Mouse (Mus musculus): ENCODE measurements around the gene Crygn.
"Not testable (repeated sequence)": the region's sequence is repeated elsewhere in the genome, so short reads cannot be mapped to it uniquely, and the experiment has no call there.

The Crygn gene

GRCm38 (mm10) chr5:24757816-24758215 lies at the start of gene Crygn:
Gene Crygn (minus strand): TSS chr5:24758008.
- DNase-seq = no peak

DNA sequence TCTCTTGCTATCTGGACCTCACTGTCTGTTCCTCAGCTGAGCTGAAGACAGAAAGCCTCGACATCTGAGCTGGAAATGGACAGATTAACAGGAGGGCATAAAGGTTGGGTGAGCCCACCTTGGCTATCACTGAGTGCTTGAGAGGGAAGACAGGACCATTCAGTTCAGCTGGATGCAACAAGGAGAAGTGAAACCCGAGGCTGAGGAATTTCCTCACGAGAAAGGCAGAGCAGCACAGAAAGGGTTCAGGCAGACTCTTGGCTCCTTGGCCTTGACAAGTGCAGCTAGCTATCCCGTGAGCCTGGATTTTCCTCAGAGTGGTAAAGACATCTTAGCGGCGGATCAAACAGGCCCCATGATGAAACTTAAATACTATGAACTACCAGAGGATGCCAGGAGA lies 47.4 kb upstream of the Crygn start:
- DNase-seq = no peak

- no peak for DNase-seq
These were observed 46.9 kb upstream of the Crygn start for GRCm38 (mm10) chr5:24804661-24805060.

DNA sequence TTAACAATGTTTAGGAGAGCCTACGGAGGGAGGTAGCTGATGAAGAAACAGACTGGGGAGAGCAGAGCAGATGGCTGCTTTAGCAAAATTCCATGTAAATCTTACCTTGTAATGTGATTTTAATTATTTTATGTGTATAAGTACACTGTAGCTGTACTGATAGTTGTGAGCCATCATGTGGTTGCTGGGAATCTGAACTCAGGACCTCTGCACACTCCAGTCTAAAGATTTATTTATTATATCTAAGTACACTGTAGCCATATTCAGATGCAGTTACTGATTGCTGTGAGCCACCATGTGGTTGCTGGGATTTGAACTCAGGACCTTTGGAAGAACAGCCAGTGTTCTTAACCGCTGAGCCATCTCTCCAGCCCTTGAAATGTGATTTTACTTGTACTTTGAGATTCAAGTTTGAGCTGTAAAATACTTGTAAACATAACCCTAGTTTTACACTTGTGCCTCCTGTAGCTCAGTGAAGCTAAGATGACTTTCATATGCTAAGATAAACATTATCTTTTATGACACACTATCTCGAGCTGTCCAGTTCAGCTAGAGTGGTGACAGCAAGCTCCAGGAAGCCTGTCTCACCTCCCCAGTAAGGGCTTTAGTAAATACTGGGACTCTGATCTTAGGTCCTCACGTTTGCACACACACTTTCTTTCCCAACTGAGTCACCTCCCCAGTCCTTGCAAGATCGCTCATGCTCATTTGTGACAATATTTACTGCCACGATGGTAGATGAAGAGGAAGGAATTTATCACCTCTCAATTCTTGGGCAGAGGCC lies 44.2 kb upstream of the Crygn start:
- no peak for DNase-seq

GRCm38 (mm10) chr5:24800416-24800815 lies 42.6 kb upstream of the Crygn start:
- DNase-seq = no peak

DNA sequence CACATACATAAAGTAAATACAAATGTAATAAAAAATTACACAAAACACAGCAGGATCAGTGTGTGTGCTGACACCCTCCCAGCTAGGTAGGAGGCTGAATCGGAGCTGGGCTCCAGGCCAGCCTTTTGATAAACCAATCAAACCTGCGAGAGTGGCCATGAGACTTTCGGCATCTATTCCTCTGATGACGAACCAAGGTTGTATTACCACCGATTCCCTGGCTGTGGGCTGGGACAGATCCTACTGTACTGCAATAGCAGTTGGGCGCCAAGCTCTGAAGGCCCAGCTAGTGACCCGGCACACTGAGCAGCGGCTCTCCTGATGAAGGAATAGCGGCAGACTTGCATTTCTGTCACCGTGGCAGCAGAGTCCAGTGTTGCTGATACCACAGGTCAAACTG lies 40.8 kb upstream of the Crygn start:
- no peak for DNase-seq

DNA sequence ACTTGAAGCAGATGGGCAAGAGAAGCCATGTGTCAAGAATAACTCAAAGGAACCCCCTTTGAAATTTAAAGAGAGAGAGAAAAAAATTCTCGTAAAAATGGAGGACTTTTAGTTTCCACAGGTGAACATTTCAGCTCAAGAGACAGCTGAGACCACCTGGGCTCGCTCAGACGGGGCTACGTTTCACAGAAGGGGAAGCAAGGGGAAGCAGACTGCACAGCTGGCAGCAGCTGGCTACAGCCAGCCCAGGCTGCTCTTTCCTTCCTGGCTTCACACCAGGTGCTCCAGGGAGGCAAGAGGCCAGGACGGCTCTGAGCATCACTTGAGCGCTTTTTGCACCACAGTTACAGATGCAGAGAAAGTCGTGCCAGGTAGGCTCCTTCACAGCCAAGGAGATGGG lies 40.0 kb upstream of the Crygn start:
- no peak for DNase-seq

DNA sequence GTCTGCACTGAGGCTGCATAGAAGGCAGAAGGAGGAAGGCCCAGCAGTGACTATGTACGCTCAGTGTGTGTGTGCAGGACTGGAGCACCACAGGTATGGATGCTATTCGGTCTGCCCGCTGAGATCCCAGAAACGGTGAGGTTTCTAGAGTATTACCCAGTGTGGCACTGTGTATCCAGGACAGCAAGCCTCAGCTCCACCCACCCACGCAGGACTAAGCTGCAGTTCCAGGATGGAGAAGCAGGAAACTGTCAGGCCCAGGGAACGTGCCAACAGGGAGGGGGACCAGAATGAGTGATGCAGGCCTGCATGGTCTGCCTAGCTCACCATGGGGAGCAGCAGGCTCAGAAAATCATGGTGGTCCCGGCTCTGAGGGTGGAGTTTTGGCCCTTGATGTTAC lies 35.2 kb upstream of the Crygn start:
- no peak for DNase-seq

DNA sequence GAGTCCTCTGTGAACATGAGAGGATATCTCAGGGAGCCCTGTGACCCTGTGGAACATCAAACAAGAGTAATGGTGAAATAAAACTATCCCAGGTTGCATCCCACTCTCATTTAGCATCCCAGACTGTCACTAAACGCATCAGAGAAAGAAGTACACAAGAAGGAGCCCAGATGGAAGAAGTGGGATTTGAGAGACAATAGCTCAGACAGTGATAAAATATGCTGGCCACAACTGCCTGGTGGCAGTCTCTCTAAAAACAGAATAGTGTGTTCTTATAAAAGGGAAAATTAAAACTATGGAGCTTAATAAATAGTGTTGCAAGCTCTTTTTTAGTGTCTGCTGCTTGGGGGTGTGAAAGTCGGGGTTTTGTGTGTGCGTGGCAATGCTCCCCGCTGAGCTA lies 25.1 kb upstream of the Crygn start:
- DNase-seq = no peak

GRCm38 (mm10) chr5:24781048-24781447 lies 23.2 kb upstream of the Crygn start:
- DNase-seq = no peak

- peak; percentile 49 for DNase-seq
These were observed 22.2 kb upstream of the Crygn start for GRCm38 (mm10) chr5:24779881-24780512.

- DNase-seq = no peak
These were observed 21.5 kb upstream of the Crygn start for GRCm38 (mm10) chr5:24779321-24779720.

- no peak for DNase-seq
These were observed 21.0 kb upstream of the Crygn start for GRCm38 (mm10) chr5:24778843-24779140.

DNA sequence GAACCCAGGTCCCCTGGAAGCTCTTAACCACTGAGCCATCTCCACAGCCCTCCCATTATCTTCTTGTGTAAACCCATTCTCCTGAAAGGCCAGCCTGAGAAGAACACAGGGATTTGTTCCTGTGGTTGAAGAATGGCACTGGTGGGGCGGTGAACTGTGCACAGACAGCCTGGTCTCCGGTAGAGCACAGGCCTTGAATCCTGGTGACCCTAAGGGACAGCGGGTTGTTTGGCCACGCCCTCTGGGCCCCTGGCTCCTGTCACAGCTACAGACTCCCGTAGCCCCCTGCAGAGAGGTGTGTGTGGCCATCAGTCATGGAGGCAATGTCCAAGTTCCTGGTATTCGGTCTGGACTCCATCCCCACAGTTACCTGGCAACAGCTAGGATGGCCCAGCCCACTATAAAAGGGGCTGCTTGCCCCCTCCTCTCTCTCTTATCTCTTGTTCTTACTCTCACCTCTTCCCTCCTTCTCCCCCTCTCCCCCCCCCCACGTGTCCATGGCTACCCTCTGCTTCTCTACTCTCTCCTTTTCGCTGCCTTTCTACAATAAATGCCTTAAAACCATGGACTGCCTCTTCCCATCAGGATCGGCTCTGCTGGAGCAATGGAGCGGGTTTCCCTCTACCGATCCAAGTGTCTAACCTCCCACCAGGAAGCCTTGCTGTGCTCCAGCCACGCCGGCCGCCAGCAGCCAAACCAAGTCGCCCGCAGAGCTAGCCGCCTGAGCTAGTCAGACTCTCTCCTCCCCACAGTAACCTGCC lies 20.5 kb upstream of the Crygn start:
- no peak for DNase-seq

DNA sequence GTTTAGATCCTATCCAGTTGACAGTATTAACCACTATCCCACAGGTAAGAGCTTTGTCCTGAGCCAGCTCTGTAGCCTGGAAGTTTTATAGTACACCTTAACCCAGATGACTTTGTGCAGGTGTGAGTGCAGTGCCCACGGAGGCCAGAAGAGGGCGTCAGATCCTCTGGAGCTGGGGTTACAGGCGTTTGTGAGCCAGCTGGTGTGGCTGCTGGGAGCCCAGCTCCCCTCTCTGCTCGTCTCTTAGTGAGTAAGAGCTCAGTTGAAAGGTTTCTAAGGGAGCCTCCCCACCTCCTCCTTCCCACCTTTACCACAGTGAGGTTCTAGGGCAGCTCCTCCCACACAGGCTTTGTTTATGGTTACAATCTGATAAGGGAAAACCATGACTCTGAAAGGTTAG lies 18.9 kb upstream of the Crygn start:
- no peak for DNase-seq

- not testable (repeated sequence) for DNase-seq
These were observed 16.7 kb upstream of the Crygn start for GRCm38 (mm10) chr5:24774549-24774948.

- DNase-seq = no peak
These were observed 877 bp downstream of the Crygn start for GRCm38 (mm10) chr5:24756931-24757330.

DNA sequence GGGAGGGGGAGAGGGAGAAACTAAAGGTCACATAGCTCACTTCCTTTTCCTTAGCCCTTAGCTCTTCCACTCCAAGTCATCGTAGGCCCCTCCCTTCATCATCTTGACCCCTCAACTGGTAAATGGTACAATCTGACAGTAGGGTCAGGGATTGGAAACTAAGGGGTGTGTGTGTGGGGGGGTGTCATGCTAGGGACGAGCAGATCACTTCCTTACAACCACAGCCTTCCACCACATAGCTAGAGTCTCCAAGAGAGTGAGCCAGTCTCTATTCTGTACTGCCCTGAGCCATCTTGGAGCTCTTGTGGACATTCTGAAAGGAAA lies 5.7 kb downstream of the Crygn start:
- DNase-seq = no peak

GRCm38 (mm10) chr5:24751305-24752174 lies 6.3 kb downstream of the Crygn start:
- DNase-seq = peak; percentile 71

DNA sequence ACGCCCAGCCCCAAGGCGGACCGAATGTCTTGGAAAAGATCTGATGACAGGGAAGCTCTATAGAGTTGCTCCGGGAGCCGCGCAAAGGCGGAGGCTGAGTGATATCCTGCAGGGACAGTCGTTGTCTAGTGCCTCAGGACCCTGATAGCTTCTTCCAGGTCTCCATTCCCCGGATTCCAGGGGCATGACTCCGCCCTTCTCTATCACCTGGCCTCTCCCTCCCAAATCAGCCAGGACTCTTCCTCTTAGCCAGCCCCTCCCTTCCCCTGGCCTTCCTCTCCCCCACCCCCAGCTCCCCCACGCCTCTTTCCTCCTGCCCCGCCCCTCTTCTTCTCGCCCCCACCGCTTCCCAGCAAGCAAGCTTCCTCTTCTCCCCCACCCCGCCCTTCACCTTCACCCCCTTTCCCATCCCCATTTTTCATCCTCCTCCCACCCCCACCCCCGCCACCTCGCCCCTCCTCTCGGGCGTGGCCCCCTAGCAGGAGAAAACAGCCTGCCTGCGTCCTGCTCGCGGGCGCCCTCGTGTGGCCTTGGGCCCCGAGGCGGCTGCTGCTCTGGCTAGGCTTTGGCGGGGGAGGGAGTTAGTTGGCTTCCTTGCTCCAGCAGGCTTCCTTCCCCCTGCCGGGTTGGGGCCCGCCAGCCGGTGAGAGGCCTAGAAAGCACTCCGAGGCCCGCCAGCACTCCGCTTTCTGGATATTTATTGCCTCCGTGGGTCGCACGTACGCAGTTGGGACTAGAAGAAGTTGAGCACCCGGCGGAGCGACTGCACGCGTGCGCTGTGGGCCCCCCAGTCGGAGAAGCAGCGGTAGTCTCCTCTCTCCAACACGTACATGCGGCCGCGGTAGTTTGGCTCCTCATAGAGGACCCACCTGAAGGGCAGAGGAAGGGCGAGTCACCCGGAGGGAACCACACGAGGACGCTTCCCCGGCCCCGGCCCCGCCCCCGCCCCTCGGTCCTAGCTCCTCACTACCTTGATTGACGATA lies 7.2 kb downstream of the Crygn start:
- peak; percentile 84 for DNase-seq

GRCm38 (mm10) chr5:24749731-24750130 lies 8.1 kb downstream of the Crygn start:
- no peak for DNase-seq

DNA sequence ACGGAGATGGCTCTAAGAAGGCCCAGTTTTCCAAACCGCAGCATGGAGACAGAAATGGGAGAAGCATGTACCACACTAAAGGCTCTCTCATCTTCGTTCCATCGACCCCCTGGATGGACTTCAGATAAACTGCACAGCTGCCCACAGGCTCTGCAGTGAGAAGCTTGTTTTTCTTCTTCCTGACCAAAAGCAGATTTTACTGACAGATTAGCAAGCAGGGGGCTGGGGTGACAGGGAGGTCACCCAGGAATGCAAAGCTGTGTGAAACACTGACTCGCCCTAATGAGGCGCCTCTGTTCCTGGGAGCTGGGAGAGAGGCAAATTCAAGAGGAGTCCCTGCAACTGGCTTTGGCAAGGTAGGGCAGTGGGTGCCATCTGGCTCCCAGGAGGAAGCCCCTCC lies 10.3 kb downstream of the Crygn start:
- no peak for DNase-seq

Data from kidney, adult 9 months (tissue).